Mouse (Mus musculus) embryonic facial prominence, embryonic 12.5 days (tissue): Measurements from ENCODE around the gene Fdxr. TPM values are rescaled to one million over a fixed set of nuclear protein-coding genes. Genes with fewer than 3 reads are reported as not detected.

Experiments
- ATAC-seq: fragments of 200-750 bp; cut with Nextera tagmentation; 2 replicates; pipeline ENCODE4 v1.8.0; 2017; ENCODE audit not compliant: insufficient number of reproducible peaks, insufficient read depth, low FRiP score, low TSS enrichment
- H3K27ac ChIP-seq: fragments of 300-500 bp; sonication (generic); 2 replicates; pipeline ENCODE4 v1.5.1; 2016; ENCODE audit warnings: mild to moderate bottlenecking
- H3K27me3 ChIP-seq: fragments of 300-500 bp; sonication (generic); 2 replicates; pipeline ENCODE4 v1.6.1; 2016; ENCODE audit warnings: mild to moderate bottlenecking, moderate library complexity
- H3K36me3 ChIP-seq: fragments of 300-500 bp; sonication (generic); 2 replicates; pipeline ENCODE4 v1.6.1; 2016; ENCODE audit warnings: mild to moderate bottlenecking
- H3K4me1 ChIP-seq: fragments of 300-500 bp; sonication (generic); 2 replicates; pipeline ENCODE4 v1.6.1; 2016
- H3K4me2 ChIP-seq: fragments of 300-500 bp; sonication (generic); replicated peaks from 2 replicates; pipeline ENCODE4 v1.6.1; 2016; ENCODE audit warnings: mild to moderate bottlenecking, moderate library complexity
- H3K4me3 ChIP-seq: fragments of 300-500 bp; sonication (generic); 2 replicates; pipeline ENCODE4 v1.5.1; 2016; ENCODE audit warnings: mild to moderate bottlenecking
- H3K9ac ChIP-seq: fragments of 300-500 bp; sonication (generic); 2 replicates; pipeline ENCODE4 v1.6.1; 2016; ENCODE audit warnings: mild to moderate bottlenecking, moderate library complexity
- H3K9me3 ChIP-seq: fragments of 300-500 bp; sonication (generic); 2 replicates; pipeline ENCODE4 v1.6.1; 2016; ENCODE audit warnings: mild to moderate bottlenecking, moderate library complexity
- WGBS: fragments of 180-500 bp; shearing (Covaris S2); methylation state at CpG from one replicate; pipeline ENCODE4 v1.1.7; 2016; 5-methylcytosine and 5-hydroxymethylcytosine counted together
- polyA plus RNA-seq: library from polyadenylated mRNA; unstranded; fragments of >200 nt; fragmentation: Nextera tagmentation; extraction: Ambion mirVana; gene quantifications from 2 replicates; pipeline ENCODE4 v1.2.1, GENCODE M21; 2016

Gene Fdxr
- polyA plus RNA-seq, 1 experiment from 2014 or later = 14.6 TPM

- Histone ChIP-seq H3K4me1 (peaks cover 41% of the 10 kb centered on the region), H3K9me3 (no peaks in the 10 kb centered on the region), H3K27ac (no peak overlapping the region), H3K27me3 (peaks cover 18% of the 10 kb centered on the region), H3K36me3 (no peaks in the 10 kb centered on the region), H3K4me2 (no peak overlapping the region), H3K9ac (no peak overlapping the region), H3K4me3 (no peak overlapping the region)
- WGBS = 35% methylated on average over 14 of the region's 14 CpGs
- no peak for ATAC-seq
Observed at GRCm38 (mm10) chr11:115231168-115231915, 45.5 kb downstream of the Fdxr start.

GRCm38 (mm10) chr11:115229021-115229930 lies 47.6 kb downstream of the Fdxr start:
- Histone ChIP-seq H3K4me2 (no peak overlapping the region), H3K27me3 (peaks cover 18% of the 10 kb centered on the region), H3K9ac (no peak overlapping the region), H3K4me1 (peaks cover 52% of the 10 kb centered on the region), H3K36me3 (no peaks in the 10 kb centered on the region), H3K4me3 (no peak overlapping the region), H3K9me3 (no peaks in the 10 kb centered on the region), H3K27ac (no peak overlapping the region)
- no peak for ATAC-seq
- 44% methylated on average over 15 of the region's 15 CpGs for WGBS

DNA sequence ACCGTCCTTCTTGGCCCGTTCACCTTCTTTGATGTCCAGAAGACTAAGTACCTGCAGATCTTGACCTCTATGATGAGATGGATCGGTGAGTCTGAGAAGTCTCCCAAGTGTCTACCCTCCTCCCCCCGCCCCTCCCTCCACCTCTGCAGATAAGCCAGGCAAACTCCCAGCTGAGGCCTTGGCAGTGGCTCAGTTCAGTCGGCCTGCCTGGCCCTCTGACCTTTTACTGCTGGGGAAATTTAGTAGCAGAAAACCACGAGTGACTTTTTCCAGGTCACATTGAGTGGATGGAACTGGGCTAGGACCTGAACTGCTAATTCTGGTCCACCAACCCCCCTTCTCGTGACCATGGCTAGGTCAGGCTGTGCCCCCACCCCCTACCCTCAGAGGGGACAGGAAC lies 48.4 kb downstream of the Fdxr start:
- ATAC-seq = no peak
- whole genome bisulfite sequencing = 64% methylated on average over 7 of the region's 7 CpGs
- Histone ChIP-seq H3K9ac (no peak overlapping the region), H3K27me3 (peaks cover 15% of the 10 kb centered on the region; the same call in 1 of the 2 replicates), H3K4me2 (no peak overlapping the region), H3K36me3 (no peaks in the 10 kb centered on the region), H3K4me3 (no peak overlapping the region), H3K4me1 (peaks cover 59% of the 10 kb centered on the region), H3K9me3 (no peaks in the 10 kb centered on the region), H3K27ac (no peak overlapping the region)

- no peak for ATAC-seq
- WGBS = 22% methylated on average over 12 of the region's 12 CpGs
- H3K4me1 ChIP-seq = peaks cover 67% of the 10 kb centered on the region
- H3K27ac ChIP-seq = no peak overlapping the region
- H3K4me3 ChIP-seq = no peak overlapping the region
- no peaks in the 10 kb centered on the region for H3K9me3 ChIP-seq
- H3K4me2 ChIP-seq = no peak overlapping the region
- peaks cover 15% of the 10 kb centered on the region; the same call in 1 of the 2 replicates for H3K27me3 ChIP-seq
- no peak overlapping the region for H3K9ac ChIP-seq
- no peaks in the 10 kb centered on the region for H3K36me3 ChIP-seq
Observed at GRCm38 (mm10) chr11:115227640-115228039, 49.2 kb downstream of the Fdxr start.

DNA sequence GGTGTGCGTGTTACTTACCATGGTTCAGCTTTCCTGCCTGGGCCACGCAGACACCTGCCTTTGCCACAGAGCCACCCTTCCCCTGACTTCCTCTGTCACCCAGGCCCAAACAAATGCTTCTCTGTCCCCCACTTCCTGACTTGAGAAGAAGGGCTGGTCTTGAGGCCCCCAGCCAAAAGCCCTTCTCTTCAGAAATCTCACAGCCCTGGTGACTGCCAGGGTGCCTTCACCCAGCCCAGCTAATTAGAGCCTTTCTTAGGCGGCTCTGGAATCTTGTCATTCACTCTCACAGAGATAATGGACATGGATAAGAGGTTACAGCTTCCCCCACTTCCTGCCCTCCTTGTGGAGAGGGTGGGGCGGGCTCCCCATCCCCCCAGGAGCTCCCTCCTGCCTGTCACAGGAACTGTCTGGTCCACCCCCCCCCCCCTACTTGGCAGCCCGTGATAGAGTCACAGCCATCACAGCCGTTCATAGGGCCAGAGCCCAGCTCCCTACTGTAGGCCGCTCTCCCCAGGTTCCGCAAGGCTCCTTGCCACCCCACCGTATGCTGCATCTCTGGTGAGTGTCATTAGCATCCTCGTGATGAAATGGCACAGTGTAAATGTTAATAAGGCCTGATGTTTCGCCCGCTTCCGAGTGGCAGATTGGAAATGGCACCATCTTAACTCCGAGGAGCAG lies 49.9 kb downstream of the Fdxr start:
- ATAC-seq = no peak
- Histone ChIP-seq H3K27me3 (peaks cover 12% of the 10 kb centered on the region; the same call in 1 of the 2 replicates), H3K4me1 (peaks cover 71% of the 10 kb centered on the region)

GRCm38 (mm10) chr11:115225301-115225700 lies 51.5 kb downstream of the Fdxr start:
- Histone ChIP-seq H3K4me2 (no peak overlapping the region), H3K4me1 (peaks cover 67% of the 10 kb centered on the region), H3K36me3 (no peaks in the 10 kb centered on the region), H3K27ac (no peak overlapping the region), H3K9ac (no peak overlapping the region), H3K4me3 (no peak overlapping the region), H3K9me3 (no peaks in the 10 kb centered on the region), H3K27me3 (peaks cover 4% of the 10 kb centered on the region; the same call in 1 of the 2 replicates)
- ATAC-seq = no peak
- 66% methylated on average over 6 of the region's 6 CpGs for WGBS

More for the DNA sequence above, 49.9 kb downstream of the Fdxr start:
- Histone ChIP-seq H3K4me2 (no peak overlapping the region), H3K36me3 (no peaks in the 10 kb centered on the region), H3K9me3 (no peaks in the 10 kb centered on the region), H3K27ac (no peak overlapping the region), H3K9ac (no peak overlapping the region), H3K4me3 (no peak overlapping the region)
- WGBS = 43% methylated on average over 14 of the region's 14 CpGs

- WGBS = 43% methylated on average over 8 of the region's 8 CpGs
- Histone ChIP-seq H3K27me3 (peaks cover 3% of the 10 kb centered on the region; the same call in 1 of the 2 replicates), H3K36me3 (no peaks in the 10 kb centered on the region), H3K9me3 (no peaks in the 10 kb centered on the region), H3K4me1 (peaks cover 67% of the 10 kb centered on the region), H3K27ac (no peak overlapping the region), H3K4me2 (no peak overlapping the region), H3K9ac (no peak overlapping the region), H3K4me3 (no peak overlapping the region)
- no peak for ATAC-seq
Observed at GRCm38 (mm10) chr11:115224889-115225288, 52.0 kb downstream of the Fdxr start.

DNA sequence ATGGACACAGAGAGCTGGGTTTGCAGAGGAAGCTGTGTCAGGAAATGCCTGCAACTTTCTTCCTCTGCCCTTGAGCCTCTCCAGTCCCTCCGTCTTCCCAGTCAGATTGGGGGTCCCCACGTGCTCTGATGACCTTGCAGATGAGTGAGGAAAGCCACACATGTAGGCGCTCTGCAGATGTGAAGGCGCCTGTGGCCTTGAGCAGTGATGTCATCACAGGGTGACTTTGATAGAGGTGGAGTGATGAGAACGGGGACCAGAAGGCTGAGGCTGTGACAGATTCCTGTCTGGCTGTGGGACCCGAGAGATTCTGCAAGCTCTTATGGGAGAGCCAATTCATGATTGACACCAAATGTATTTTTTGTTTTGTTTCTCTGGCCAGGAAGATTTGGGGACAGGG lies 53.0 kb downstream of the Fdxr start:
- Histone ChIP-seq H3K4me2 (no peak overlapping the region), H3K4me3 (no peak overlapping the region), H3K4me1 (peaks cover 65% of the 10 kb centered on the region), H3K9me3 (no peaks in the 10 kb centered on the region), H3K9ac (no peak overlapping the region), H3K27me3 (peaks cover 3% of the 10 kb centered on the region; the same call in 1 of the 2 replicates), H3K36me3 (no peaks in the 10 kb centered on the region), H3K27ac (0 out of 2 replicates have a peak overlapping the region, but pooled peaks have one; percentile 36)
- WGBS = 64% methylated on average over 6 of the region's 6 CpGs
- no peak for ATAC-seq

DNA sequence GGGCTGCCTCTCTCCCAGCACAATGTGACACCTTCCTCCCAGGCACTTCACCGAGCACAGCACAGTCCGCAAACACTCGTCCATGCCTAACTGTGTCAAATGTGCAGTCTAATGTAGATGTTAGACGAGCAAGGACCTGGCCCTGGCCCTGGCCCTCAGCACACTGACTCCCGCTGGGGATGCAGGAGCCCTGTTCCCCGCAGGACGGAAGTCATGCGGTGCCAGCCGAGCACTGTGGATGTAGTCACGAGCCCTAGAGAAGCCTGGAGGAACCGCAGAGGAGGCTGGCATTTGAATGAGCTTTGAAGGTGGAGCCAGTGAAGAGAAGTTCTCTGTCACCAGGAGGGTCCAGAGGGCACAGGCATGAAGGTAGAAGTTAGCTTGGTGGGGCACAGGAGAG lies 53.4 kb downstream of the Fdxr start:
- Histone ChIP-seq H3K4me1 (peaks cover 67% of the 10 kb centered on the region), H3K4me2 (no peak overlapping the region), H3K27me3 (no peaks in the 10 kb centered on the region), H3K9ac (no peak overlapping the region), H3K27ac (no peak overlapping the region), H3K4me3 (no peak overlapping the region), H3K9me3 (no peaks in the 10 kb centered on the region), H3K36me3 (no peaks in the 10 kb centered on the region)
- ATAC-seq = no peak
- WGBS = 69% methylated on average over 11 of the region's 11 CpGs

GRCm38 (mm10) chr11:115222570-115222969 lies 54.3 kb downstream of the Fdxr start:
- Histone ChIP-seq H3K36me3 (no peaks in the 10 kb centered on the region), H3K27me3 (no peaks in the 10 kb centered on the region), H3K27ac (0 out of 2 replicates have a peak overlapping the region, but pooled peaks have one; percentile 6)

DNA sequence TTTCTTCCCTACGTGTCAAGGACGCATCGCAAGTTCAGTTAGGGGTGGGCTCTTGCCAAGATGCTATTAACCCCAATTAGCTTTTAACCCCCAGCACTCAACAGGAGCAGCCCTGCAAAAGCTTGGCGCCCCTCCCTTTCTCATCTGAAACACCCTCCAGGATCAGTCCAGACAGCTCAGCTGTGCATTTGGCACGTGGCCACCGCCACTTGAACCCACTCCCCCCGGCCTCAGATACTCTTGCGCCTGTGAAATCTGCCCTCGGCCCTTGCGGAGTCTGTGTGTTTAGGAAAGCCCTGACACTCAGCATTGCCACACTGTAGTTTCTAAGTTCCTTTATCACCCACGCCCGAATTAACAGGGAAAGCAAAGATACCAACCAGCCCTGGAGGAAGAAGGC lies 54.8 kb downstream of the Fdxr start:
- H3K27ac ChIP-seq = 0 out of 2 replicates have a peak overlapping the region, but pooled peaks have one; percentile 6
- peaks cover 70% of the 10 kb centered on the region for H3K4me1 ChIP-seq
- 37% methylated on average over 12 of the region's 12 CpGs for WGBS
- no peak for ATAC-seq
- H3K4me3 ChIP-seq = no peak overlapping the region
- H3K9me3 ChIP-seq = no peaks in the 10 kb centered on the region
- no peak overlapping the region for H3K9ac ChIP-seq
- H3K36me3 ChIP-seq = no peaks in the 10 kb centered on the region
- no peaks in the 10 kb centered on the region for H3K27me3 ChIP-seq
- no peak overlapping the region for H3K4me2 ChIP-seq

More at GRCm38 (mm10) chr11:115222570-115222969, 54.3 kb downstream of the Fdxr start:
- no peak overlapping the region for H3K9ac ChIP-seq
- H3K4me3 ChIP-seq = no peak overlapping the region
- H3K4me1 ChIP-seq = peaks cover 70% of the 10 kb centered on the region
- ATAC-seq = no peak
- H3K9me3 ChIP-seq = no peaks in the 10 kb centered on the region
- 30% methylated on average over 5 of the region's 5 CpGs for WGBS
- H3K4me2 ChIP-seq = no peak overlapping the region
